Mouse (Mus musculus) small intestine, adult 2 months (tissue): ENCODE data around the gene Slc7a6os.

Experiments
- CTCF ChIP-seq: fragments of 200-500 bp; IDR thresholded peaks from 2 replicates; pipeline ENCODE4 v1.5.1; 2012; ENCODE audit warnings: low read depth, mild to moderate bottlenecking, control low read depth, inconsistent platforms, low read length, moderate library complexity, mixed read lengths; ENCODE audit not compliant: insufficient replicate concordance, insufficient read length; ENCODE audit errors: extremely low read depth
- POLR2A ChIP-seq: fragments of 200-500 bp; IDR thresholded peaks from 2 replicates; pipeline ENCODE4 v1.6.1; 2012; ENCODE audit warnings: low read depth, mild to moderate bottlenecking, control low read depth, inconsistent platforms, low read length, moderate library complexity

DNA sequence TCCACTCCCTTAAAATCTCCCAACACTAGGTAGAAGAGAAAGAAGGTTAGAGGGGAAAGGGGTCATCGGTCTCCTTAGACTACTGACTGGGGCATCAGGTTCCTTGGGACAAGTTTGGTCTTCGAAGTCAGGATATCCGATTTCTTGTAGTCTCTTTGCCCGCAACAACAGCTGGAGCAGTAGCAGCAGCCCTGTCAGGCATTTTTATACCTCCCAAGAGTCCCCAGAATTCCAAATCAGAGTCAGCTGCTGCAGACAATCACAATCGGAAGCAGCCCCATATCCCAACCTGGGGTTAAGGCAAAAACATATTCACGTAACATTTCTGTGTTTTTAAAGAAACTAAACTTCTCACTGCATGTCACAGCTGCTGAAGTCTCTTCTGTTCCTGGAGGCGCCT lies 20.8 kb upstream of the Slc7a6os start:
- TF ChIP-seq POLR2A = no peak
- no peak for TF ChIP-seq CTCF
